Mouse (Mus musculus): ENCODE data around the gene Lamc3.

DNA sequence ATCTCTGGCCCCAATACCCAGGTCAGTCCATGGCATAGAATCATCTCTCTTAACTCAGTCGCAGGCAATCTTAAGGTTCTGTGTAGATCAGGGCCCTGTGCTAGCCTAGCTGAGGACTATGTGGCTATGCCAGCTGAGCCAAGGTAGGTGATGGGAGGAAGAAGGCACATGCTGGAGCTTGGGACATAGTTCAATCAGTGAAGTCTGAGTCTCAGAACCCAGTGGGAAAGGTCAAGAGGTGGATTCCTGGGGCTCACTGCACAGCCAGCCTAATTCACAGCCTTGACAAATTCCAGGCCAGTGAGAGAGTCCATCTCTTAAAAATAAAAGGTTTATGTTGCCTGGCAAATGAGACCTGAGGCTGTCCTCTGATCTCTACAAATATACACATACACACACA, 23.3 kb upstream of the Lamc3 start:
- TF ChIP-seq CTCF (IDR thresholded peaks at IDR 0.05; ENCODE audit: low read depth, low read length) (no peak), POLR2A (IDR thresholded peaks at IDR 0.05; ENCODE audit: extremely low read depth, insufficient read depth, low read length) (no peak)
